Mouse (Mus musculus) cerebellum, adult 2 months (tissue): ENCODE data around the gene Cbfa2t2. TPM values are rescaled to one million over a fixed set of nuclear protein-coding genes. Genes with fewer than 3 reads are reported as not detected.
A peak's percentile ranks its signal among the peaks of the same experiment; 100 is the strongest.
"Not testable (repeated sequence)": the region's sequence is repeated elsewhere in the genome, so short reads cannot be mapped to it uniquely, and the experiment has no call there.

ENCODE experiments used
- DNase-seq, 2 experiments: peaks; one replicate each; pipeline ENCODE4 v3.0.0; 2021
- H3K27ac ChIP-seq: fragments of 200-500 bp; 2 replicates; pipeline ENCODE4 v1.5.1; 2012; ENCODE audit warnings: low read length, control low read depth, inconsistent platforms; ENCODE audit not compliant: insufficient read depth
- H3K27me3 ChIP-seq: fragments of 200-500 bp; 2 replicates; pipeline ENCODE4 v1.6.1; 2012; ENCODE audit warnings: inconsistent platforms, mild to moderate bottlenecking, low read length, moderate library complexity; ENCODE audit not compliant: control insufficient read depth, insufficient read depth
- H3K4me1 ChIP-seq: fragments of 200-500 bp; 2 replicates; pipeline ENCODE4 v1.6.1; 2011; ENCODE audit warnings: low read length; ENCODE audit not compliant: control insufficient read depth, insufficient read depth
- H3K4me3 ChIP-seq: fragments of 200-500 bp; replicated peaks from 2 replicates; pipeline ENCODE3; 2011; ENCODE audit warnings: mild to moderate bottlenecking, low read depth, low read length, control low read depth; ENCODE audit not compliant: insufficient read depth
- CTCF ChIP-seq: fragments of 200-500 bp; IDR thresholded peaks from 2 replicates; pipeline ENCODE4 v1.5.1; 2011; ENCODE audit warnings: low read depth, mild to moderate bottlenecking, control low read depth, low read length, moderate library complexity, borderline replicate concordance; ENCODE audit not compliant: insufficient read depth
- POLR2A ChIP-seq: fragments of 200-500 bp; IDR thresholded peaks from 2 replicates; pipeline ENCODE4 v1.6.1; 2011; ENCODE audit warnings: low read length, control low read depth, borderline replicate concordance; ENCODE audit not compliant: insufficient read depth
- WGBS: fragments of 180-500 bp; shearing (Covaris S2); methylation state at CpG from one replicate; pipeline ENCODE4 v1.1.7; 2018; 5-methylcytosine and 5-hydroxymethylcytosine counted together
- polyA plus RNA-seq: library from polyadenylated mRNA; depleted of rRNA; stranded (reverse); fragments of >200 nt; gene quantifications from 2 replicates; pipeline ENCODE4 v1.2.3, GENCODE M21; 2012

The Cbfa2t2 gene
- polyA plus RNA-seq, 1 experiment, result 31.5 TPM

- peaks cover 12% of the 10 kb centered on the region; the same call in 1 of the 2 replicates for H3K4me1 ChIP-seq
- peak in 1 of 2 experiments; percentile 34 for DNase-seq
- no peak overlapping the region; the same call in 1 of the 2 replicates for H3K27ac ChIP-seq
- no peak overlapping the region for H3K4me3 ChIP-seq
- H3K27me3 ChIP-seq, result no peaks in the 10 kb centered on the region
- TF ChIP-seq CTCF (no peak), POLR2A (no peak)
These were observed 55.5 kb downstream of the Cbfa2t2 start for GRCm38 (mm10) chr2:154491788-154492187.

GRCm38 (mm10) chr2:154493559-154493958, 57.3 kb downstream of the Cbfa2t2 start:
- H3K4me1 ChIP-seq, result peaks cover 16% of the 10 kb centered on the region
- H3K27ac ChIP-seq, H3K4me3 ChIP-seq, H3K27me3 ChIP-seq: not testable (repeated sequence)
- 43% methylated on average over 2 of the region's 2 CpGs for WGBS
- peak in 1 of 2 experiments; percentile 25 for DNase-seq

DNA sequence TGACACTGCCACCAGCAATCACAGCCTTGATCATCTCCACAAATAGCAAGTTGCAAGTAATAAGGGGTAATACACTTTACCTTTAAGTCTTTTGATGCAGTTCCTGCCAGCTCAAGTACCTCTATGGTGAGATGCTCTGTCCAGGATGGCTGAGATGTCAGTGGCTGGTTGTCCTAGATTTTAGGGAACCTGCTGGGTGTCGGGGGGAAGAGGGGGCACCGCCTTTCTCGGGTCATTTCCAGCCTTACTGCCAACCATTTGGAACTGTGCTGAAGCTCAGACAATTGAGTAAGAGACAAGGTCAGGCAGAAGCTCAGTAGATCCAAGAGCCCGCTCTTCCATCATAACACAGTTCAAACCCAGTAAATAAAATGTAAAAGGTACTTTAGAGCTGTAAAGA, 58.7 kb downstream of the Cbfa2t2 start:
- DNase-seq, result peak; percentile 38 to 60
- Histone ChIP-seq H3K4me3 (no peak overlapping the region), H3K4me1 (peaks cover 18% of the 10 kb centered on the region), H3K27ac (peak overlapping the region; percentile 51; the same call in 1 of the 2 replicates), H3K27me3 (no peaks in the 10 kb centered on the region)
- WGBS, result 26% methylated on average over 4 of the region's 4 CpGs
- TF ChIP-seq POLR2A (no peak), CTCF (no peak)

DNA sequence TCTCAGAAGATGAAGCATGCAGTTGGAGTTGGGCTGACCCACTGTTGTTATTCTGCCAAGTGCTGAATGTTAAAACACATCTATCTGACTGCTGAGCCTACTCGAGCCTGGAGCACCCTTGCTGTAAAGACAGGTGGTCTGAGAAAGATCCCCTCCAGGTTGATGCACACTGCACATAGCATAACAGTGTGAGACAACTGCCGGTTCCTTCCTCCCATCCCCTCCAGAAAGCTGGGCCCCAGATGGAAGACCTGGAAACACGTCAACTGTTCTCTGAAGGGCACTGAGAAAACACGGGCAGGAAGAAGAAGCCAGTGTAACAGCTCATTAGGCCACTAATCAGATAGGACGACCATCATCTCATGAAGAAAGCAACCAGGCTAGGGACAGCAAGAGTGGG, 62.3 kb downstream of the Cbfa2t2 start:
- DNase-seq, result peak; percentile 65 to 72
- Histone ChIP-seq H3K27ac (peak overlapping the region; percentile 64), H3K27me3 (no peaks in the 10 kb centered on the region), H3K4me1 (peaks cover 11% of the 10 kb centered on the region), H3K4me3 (no peak overlapping the region)
- TF ChIP-seq CTCF, result no peak
- TF ChIP-seq POLR2A, result no peak
- WGBS, result 5% methylated on average over 5 of the region's 5 CpGs

- H3K27ac ChIP-seq, result no peak overlapping the region; the same call in 1 of the 2 replicates
- DNase-seq, result no peak
- no peak for TF ChIP-seq CTCF
- TF ChIP-seq POLR2A, result no peak
- H3K4me3 ChIP-seq, result no peak overlapping the region
- no peaks in the 10 kb centered on the region for H3K27me3 ChIP-seq
- H3K4me1 ChIP-seq, result peaks cover 10% of the 10 kb centered on the region
- WGBS, result 97% methylated on average over 2 of the region's 2 CpGs
These were observed 63.5 kb downstream of the Cbfa2t2 start for GRCm38 (mm10) chr2:154499717-154500247.

DNA sequence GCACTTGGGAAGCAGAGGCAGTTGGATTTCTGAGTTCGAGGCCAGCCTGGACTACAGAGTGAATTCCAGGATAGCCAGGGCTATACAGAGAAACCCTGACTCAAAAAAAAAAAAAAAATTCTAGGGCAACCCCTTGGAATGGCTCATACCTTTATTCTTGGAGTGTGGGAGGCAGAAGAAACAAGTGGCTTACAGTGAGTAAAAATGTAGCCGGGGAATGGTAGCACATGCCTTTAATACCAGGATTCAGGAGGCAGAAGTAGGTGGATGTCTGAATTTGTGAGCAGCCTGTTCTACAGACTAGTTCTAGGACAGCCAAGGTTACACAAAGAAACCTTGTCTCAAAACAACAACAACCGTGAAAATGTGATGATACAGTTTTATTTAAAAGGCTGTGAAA, 64.5 kb downstream of the Cbfa2t2 start:
- TF ChIP-seq CTCF, result no peak
- TF ChIP-seq POLR2A, result no peak
- Histone ChIP-seq H3K4me3 (no peak overlapping the region), H3K27me3 (no peaks in the 10 kb centered on the region), H3K27ac (no peak overlapping the region), H3K4me1 (peaks cover 6% of the 10 kb centered on the region)
- no peak for DNase-seq
- 84% methylated on average over 3 of the region's 3 CpGs for WGBS

DNA sequence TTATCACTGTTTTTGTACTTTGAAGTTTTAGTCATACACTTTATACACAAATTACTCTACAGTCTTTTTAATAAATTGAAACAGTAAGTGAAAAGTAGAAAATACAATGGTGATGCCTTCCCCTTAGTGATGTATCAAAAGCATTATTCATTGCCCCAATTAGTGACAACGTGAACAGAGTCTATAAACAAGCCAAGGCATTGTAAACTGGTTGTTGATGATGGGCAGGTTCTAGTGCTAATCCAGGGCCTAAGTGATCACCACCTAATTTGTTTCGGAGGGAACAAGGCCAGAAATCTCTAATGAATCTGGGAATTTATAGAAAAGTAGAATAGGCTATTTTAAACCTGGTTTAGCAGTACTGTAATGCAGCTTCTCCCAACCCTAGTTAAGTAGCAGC, 70.8 kb downstream of the Cbfa2t2 start:
- DNase-seq, result no peak
- Histone ChIP-seq H3K27ac (no peak overlapping the region), H3K4me1 (peaks cover 15% of the 10 kb centered on the region), H3K27me3 (no peaks in the 10 kb centered on the region), H3K4me3 (no peak overlapping the region)
- WGBS, result 59% methylated on average over 2 of the region's 2 CpGs
- TF ChIP-seq CTCF, result no peak
- no peak for TF ChIP-seq POLR2A

GRCm38 (mm10) chr2:154507566-154508283, 71.4 kb downstream of the Cbfa2t2 start:
- Histone ChIP-seq H3K4me1 (peaks cover 15% of the 10 kb centered on the region), H3K4me3 (no peak overlapping the region), H3K27ac (peak overlapping the region; percentile 74), H3K27me3 (no peaks in the 10 kb centered on the region)
- TF ChIP-seq POLR2A (no peak), CTCF (peak; percentile 64)
- peak; percentile 63 to 70 for DNase-seq
- WGBS, result 15% methylated on average over 9 of the region's 9 CpGs
